Mouse (Mus musculus): ENCODE data around the gene Serpinf2. TPM values are rescaled to one million over a fixed set of nuclear protein-coding genes. Genes with fewer than 3 reads are reported as not detected.

Gene Serpinf2
- polyA plus RNA-seq, 1 experiment from 2014 or later = 0.09 TPM

DNA sequence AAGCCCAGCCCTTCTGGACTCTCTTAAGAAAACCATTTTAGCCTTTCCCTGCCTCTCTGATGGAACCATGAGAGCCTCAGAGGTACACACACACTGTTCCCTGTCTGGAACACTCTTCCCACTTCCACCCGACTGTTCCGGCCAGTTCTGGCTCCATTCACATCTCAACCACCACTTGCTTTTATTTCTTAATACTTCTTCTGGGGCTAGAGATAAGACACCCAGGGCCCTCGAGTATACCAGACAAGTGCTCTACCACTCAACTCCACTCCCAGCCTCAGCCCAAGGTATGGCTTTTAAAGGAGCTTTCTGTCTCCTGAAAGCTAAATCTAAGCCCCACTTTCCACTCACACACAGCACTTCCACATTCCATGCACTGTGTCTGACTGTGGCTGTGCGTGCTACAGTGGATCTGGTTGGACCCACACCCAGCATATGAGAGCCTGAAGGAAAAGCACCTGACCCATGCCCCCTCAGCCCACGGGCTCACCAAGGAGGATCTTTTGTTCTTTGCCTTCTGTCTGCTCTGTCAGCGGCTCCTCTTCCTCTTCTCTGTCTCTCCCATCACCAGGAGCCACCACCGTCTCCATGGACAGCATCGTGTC, 11.0 kb upstream of the Serpinf2 start:
- no peak for ATAC-seq (ENCODE audit: insufficient number of reproducible peaks, insufficient read depth, low FRiP score, low TSS enrichment, low read depth)
- Histone ChIP-seq H3K9me3 (no peaks in the 10 kb centered on the region), H3K4me3 (replicated peaks) (no peak overlapping the region), H3K4me2 (no peak overlapping the region), H3K36me3 (peaks cover 41% of the 10 kb centered on the region), H3K4me1 (replicated peaks) (peaks cover 18% of the 10 kb centered on the region), H3K27ac (no peak overlapping the region), H3K27me3 (no peaks in the 10 kb centered on the region), H3K9ac (replicated peaks) (no peak overlapping the region)
- WGBS = 87% methylated on average over 8 of the region's 8 CpGs

DNA sequence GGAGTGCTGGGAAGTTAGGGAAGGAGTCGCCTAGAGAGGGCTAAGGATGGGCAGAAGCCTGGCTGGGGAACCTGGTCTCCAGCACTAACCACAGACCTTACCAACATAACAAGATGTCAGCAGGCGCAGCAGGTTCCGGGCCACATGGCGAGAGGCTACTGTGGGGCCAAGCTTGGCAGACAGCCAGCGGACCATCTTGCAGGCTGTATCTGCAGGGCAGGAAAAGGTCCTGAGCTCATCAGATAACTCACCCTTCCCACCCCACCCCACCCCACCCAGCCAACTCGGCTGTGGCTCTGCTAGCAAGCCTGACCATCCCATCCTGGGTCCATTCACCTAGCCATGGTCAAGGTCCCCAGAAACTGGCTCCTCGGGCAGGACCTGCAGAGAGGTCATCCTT, 10.3 kb upstream of the Serpinf2 start:
- 85% methylated on average over 7 of the region's 7 CpGs for WGBS
- Histone ChIP-seq H3K27ac (no peak overlapping the region), H3K4me1 (replicated peaks) (peaks cover 11% of the 10 kb centered on the region), H3K9me3 (no peaks in the 10 kb centered on the region), H3K9ac (replicated peaks) (no peak overlapping the region), H3K4me3 (replicated peaks) (no peak overlapping the region), H3K36me3 (peaks cover 45% of the 10 kb centered on the region), H3K27me3 (no peaks in the 10 kb centered on the region), H3K4me2 (no peak overlapping the region)
- no peak for ATAC-seq (ENCODE audit: insufficient number of reproducible peaks, insufficient read depth, low FRiP score, low TSS enrichment, low read depth)

GRCm38 (mm10) chr11:75448575-75448974, 9.2 kb upstream of the Serpinf2 start:
- no peak overlapping the region for H3K4me2 ChIP-seq
- H3K27ac ChIP-seq = no peak overlapping the region
- no peaks in the 10 kb centered on the region for H3K27me3 ChIP-seq
- no peak overlapping the region for H3K4me3 ChIP-seq (replicated peaks)
- no peak overlapping the region for H3K9ac ChIP-seq (replicated peaks)
- ATAC-seq (ENCODE audit: insufficient number of reproducible peaks, insufficient read depth, low FRiP score, low TSS enrichment, low read depth) = no peak
- WGBS = 84% methylated on average over 3 of the region's 3 CpGs
- H3K9me3 ChIP-seq = no peaks in the 10 kb centered on the region
- H3K36me3 ChIP-seq = peaks cover 45% of the 10 kb centered on the region
- H3K4me1 ChIP-seq (replicated peaks) = peaks cover 2% of the 10 kb centered on the region

DNA sequence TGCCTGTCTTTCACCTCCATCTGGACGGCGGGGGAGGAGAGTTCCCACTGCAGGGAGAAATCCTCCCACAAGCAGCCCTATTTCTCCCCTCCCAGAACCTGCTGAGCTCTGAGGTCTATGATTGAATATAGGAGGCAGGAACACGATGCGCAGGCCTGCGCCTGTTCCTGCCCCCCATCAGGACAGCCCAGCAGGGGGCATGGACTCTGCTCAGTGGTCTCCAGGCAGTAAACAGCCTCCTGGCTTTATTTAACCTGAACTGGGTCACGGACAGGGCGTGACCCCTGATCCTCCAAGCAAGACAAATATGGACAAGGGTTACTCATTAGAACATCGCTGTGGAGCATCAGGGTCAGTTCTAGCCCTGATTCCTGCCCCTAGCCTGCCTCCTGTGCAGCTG, 4.3 kb upstream of the Serpinf2 start:
- no peak for ATAC-seq (ENCODE audit: insufficient number of reproducible peaks, insufficient read depth, low FRiP score, low TSS enrichment, low read depth)
- H3K27ac ChIP-seq = no peak overlapping the region
- no peaks in the 10 kb centered on the region for H3K9me3 ChIP-seq
- H3K4me2 ChIP-seq = no peak overlapping the region
- 47% methylated on average over 8 of the region's 8 CpGs for WGBS
- no peaks in the 10 kb centered on the region for H3K4me1 ChIP-seq (replicated peaks)
- H3K9ac ChIP-seq (replicated peaks) = no peak overlapping the region
- no peak overlapping the region for H3K4me3 ChIP-seq (replicated peaks)
- H3K36me3 ChIP-seq = peaks cover 42% of the 10 kb centered on the region
- H3K27me3 ChIP-seq = no peaks in the 10 kb centered on the region

DNA sequence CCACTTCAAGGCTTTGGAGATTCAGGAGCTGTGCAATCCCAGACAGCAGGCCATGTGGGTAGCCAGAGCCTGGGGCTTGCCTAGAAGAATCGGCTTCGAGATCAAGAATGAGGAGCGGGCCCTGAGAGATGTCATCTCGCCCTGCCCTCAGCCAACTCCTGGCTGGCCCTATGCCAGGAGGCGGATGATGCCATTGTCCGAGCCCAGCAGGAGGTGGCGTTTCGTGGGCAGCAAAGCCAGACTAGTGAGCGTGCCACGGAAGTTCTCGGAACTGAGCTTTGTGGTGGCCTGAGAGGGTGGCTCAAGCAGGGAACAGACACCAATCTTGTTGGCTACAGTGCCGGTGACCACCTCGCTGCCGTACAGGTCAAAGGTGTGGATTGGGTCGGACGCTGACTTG, 2.2 kb upstream of the Serpinf2 start:
- no peak overlapping the region for H3K9ac ChIP-seq (replicated peaks)
- H3K9me3 ChIP-seq = no peaks in the 10 kb centered on the region
- H3K4me3 ChIP-seq (replicated peaks) = no peak overlapping the region
- ATAC-seq (ENCODE audit: insufficient number of reproducible peaks, insufficient read depth, low FRiP score, low TSS enrichment, low read depth) = no peak
- no peaks in the 10 kb centered on the region for H3K27me3 ChIP-seq
- no peaks in the 10 kb centered on the region for H3K4me1 ChIP-seq (replicated peaks)
- WGBS = 91% methylated on average over 16 of the region's 16 CpGs
- H3K27ac ChIP-seq = no peak overlapping the region
- no peak overlapping the region for H3K4me2 ChIP-seq
- peaks cover 25% of the 10 kb centered on the region for H3K36me3 ChIP-seq

- no peaks in the 10 kb centered on the region for H3K4me1 ChIP-seq (replicated peaks)
- H3K9ac ChIP-seq (replicated peaks) = no peak overlapping the region
- no peak for ATAC-seq (ENCODE audit: insufficient number of reproducible peaks, insufficient read depth, low FRiP score, low TSS enrichment, low read depth)
These were observed 1.6 kb upstream of the Serpinf2 start for GRCm38 (mm10) chr11:75441034-75441433.

DNA sequence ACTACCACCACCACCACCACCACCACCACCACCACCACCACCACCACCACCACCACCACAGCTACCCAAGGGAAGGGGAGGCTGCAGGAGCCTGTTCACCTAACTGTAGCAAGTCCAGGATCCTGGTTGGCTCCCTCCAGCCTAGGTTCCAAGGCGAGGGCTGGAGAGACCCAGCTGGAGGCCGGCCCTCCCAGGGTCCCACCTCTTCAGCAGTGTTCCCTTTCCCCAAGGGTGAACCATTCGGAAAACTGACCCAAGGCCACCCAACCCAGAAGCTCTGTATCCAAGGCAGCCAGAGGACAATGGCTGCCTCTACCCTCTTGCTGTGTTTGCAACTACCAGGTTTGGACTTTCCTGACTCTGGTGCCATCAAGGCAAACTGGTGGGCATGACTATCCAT, 560 bp upstream of the Serpinf2 start:
- Histone ChIP-seq H3K4me1 (replicated peaks) (no peaks in the 10 kb centered on the region), H3K27ac (no peak overlapping the region), H3K36me3 (peaks cover 18% of the 10 kb centered on the region), H3K4me2 (no peak overlapping the region), H3K27me3 (no peaks in the 10 kb centered on the region), H3K9me3 (no peaks in the 10 kb centered on the region), H3K9ac (replicated peaks) (no peak overlapping the region), H3K4me3 (replicated peaks) (no peak overlapping the region)
- 82% methylated on average over 3 of the region's 3 CpGs for WGBS
- ATAC-seq (ENCODE audit: insufficient number of reproducible peaks, insufficient read depth, low FRiP score, low TSS enrichment, low read depth) = no peak

More at GRCm38 (mm10) chr11:75441034-75441433, 1.6 kb upstream of the Serpinf2 start:
- Histone ChIP-seq H3K4me2 (no peak overlapping the region), H3K9me3 (no peaks in the 10 kb centered on the region), H3K27me3 (no peaks in the 10 kb centered on the region), H3K4me3 (replicated peaks) (no peak overlapping the region), H3K36me3 (peaks cover 25% of the 10 kb centered on the region), H3K27ac (no peak overlapping the region)
- whole genome bisulfite sequencing = 77% methylated on average over 7 of the region's 7 CpGs

- Histone ChIP-seq H3K36me3 (peaks cover 18% of the 10 kb centered on the region), H3K4me1 (replicated peaks) (no peaks in the 10 kb centered on the region), H3K9me3 (peaks cover 6% of the 10 kb centered on the region; the same call in 1 of the 2 replicates), H3K27ac (no peak overlapping the region), H3K27me3 (no peaks in the 10 kb centered on the region), H3K4me3 (replicated peaks) (no peak overlapping the region), H3K9ac (replicated peaks) (no peak overlapping the region), H3K4me2 (no peak overlapping the region)
- no peak for ATAC-seq (ENCODE audit: insufficient number of reproducible peaks, insufficient read depth, low FRiP score, low TSS enrichment, low read depth)
- 87% methylated on average over 3 of the region's 3 CpGs for WGBS
These were observed 587 bp downstream of the Serpinf2 start for GRCm38 (mm10) chr11:75438804-75439203.

DNA sequence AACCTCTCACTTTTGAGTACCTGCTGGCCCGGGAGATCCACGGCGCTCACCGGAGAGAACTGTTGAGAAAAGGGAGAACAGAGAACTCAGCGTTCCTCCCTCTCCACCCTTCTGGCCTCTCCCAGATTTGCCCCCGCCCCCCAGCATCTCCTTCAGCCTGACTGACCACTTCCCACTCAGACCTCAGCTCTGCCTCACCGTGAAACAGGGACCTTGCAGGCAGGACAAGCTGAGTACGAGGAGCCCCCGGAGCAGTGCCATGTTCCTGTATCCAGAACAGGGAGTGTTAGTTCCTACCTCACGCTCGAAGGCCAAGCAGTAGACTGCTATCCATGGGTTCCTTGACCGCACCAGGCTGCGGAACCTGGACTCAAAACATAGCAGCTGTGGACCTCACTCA, 1.2 kb downstream of the Serpinf2 start:
- 81% methylated on average over 13 of the region's 13 CpGs for WGBS
- H3K27me3 ChIP-seq = no peaks in the 10 kb centered on the region
- H3K36me3 ChIP-seq = peaks cover 15% of the 10 kb centered on the region
- H3K4me1 ChIP-seq (replicated peaks) = no peaks in the 10 kb centered on the region
- H3K4me2 ChIP-seq = no peak overlapping the region
- peaks cover 6% of the 10 kb centered on the region; the same call in 1 of the 2 replicates for H3K9me3 ChIP-seq
- H3K9ac ChIP-seq (replicated peaks) = no peak overlapping the region
- no peak overlapping the region for H3K4me3 ChIP-seq (replicated peaks)
- H3K27ac ChIP-seq = no peak overlapping the region
- ATAC-seq (ENCODE audit: insufficient number of reproducible peaks, insufficient read depth, low FRiP score, low TSS enrichment, low read depth) = no peak

- ATAC-seq (ENCODE audit: insufficient number of reproducible peaks, insufficient read depth, low FRiP score, low TSS enrichment, low read depth) = no peak
- Histone ChIP-seq H3K36me3 (no peaks in the 10 kb centered on the region), H3K4me1 (replicated peaks) (no peaks in the 10 kb centered on the region), H3K4me3 (replicated peaks) (no peak overlapping the region), H3K27me3 (no peaks in the 10 kb centered on the region), H3K27ac (no peak overlapping the region), H3K4me2 (no peak overlapping the region), H3K9ac (replicated peaks) (no peak overlapping the region), H3K9me3 (peaks cover 8% of the 10 kb centered on the region; the same call in 1 of the 2 replicates)
- 88% methylated on average over 5 of the region's 5 CpGs for WGBS
These were observed 5.3 kb downstream of the Serpinf2 start for GRCm38 (mm10) chr11:75434138-75434537.

DNA sequence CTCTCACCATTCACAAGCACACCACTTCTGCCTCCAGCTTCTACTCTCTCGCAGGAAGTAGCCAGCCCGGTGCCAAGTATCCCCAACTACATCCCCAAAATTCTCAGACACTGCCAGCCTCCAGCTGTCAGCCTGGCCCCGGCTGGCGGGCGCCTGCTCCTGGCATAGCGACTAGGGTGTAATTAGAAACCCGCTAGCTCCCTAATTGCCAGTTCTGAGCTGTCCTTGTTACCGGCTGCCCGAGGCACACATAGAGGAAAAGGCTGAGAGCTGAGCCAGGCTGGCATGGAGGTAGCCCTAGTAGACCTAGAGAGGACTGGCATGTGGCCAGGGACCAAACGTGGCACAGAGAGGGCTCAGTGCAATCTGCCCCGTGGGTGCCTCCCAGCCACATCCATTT, 8.1 kb downstream of the Serpinf2 start:
- H3K9ac ChIP-seq (replicated peaks) = no peak overlapping the region
- H3K4me2 ChIP-seq = no peak overlapping the region
- no peaks in the 10 kb centered on the region for H3K4me1 ChIP-seq (replicated peaks)
- no peak overlapping the region for H3K4me3 ChIP-seq (replicated peaks)
- no peak for ATAC-seq (ENCODE audit: insufficient number of reproducible peaks, insufficient read depth, low FRiP score, low TSS enrichment, low read depth)
- H3K9me3 ChIP-seq = peaks cover 8% of the 10 kb centered on the region; the same call in 1 of the 2 replicates
- H3K36me3 ChIP-seq = no peaks in the 10 kb centered on the region
- WGBS = 86% methylated on average over 11 of the region's 11 CpGs
- H3K27me3 ChIP-seq = no peaks in the 10 kb centered on the region
- no peak overlapping the region for H3K27ac ChIP-seq

- H3K4me2 ChIP-seq = no peak overlapping the region
- no peak for ATAC-seq (ENCODE audit: insufficient number of reproducible peaks, insufficient read depth, low FRiP score, low TSS enrichment, low read depth)
- H3K27ac ChIP-seq = no peak overlapping the region
- peaks cover 3% of the 10 kb centered on the region; the same call in 1 of the 2 replicates for H3K9me3 ChIP-seq
- H3K27me3 ChIP-seq = no peaks in the 10 kb centered on the region
- no peak overlapping the region for H3K9ac ChIP-seq (replicated peaks)
- no peak overlapping the region for H3K4me3 ChIP-seq (replicated peaks)
- H3K36me3 ChIP-seq = no peaks in the 10 kb centered on the region
- whole genome bisulfite sequencing = 85% methylated on average over 9 of the region's 9 CpGs
- no peaks in the 10 kb centered on the region for H3K4me1 ChIP-seq (replicated peaks)
These were observed 10.2 kb downstream of the Serpinf2 start for GRCm38 (mm10) chr11:75429019-75429705.

Measured in limb, embryonic 12.5 days (tissue).